Mouse (Mus musculus) spleen, adult 2 months (tissue): Measurements from ENCODE around the gene Tmem156. TPM values are rescaled to one million over a fixed set of nuclear protein-coding genes. Genes with fewer than 3 reads are reported as not detected.
A peak's percentile ranks its signal among the peaks of the same experiment; 100 is the strongest.

Experiments
- DNase-seq, 2 experiments: peaks; one replicate each; pipeline versions ENCODE4 v3.0.0 to v3.0.0-alpha.2; 2012 to 2021; ENCODE audit warnings: low spot score in 2 of 2, low read depth in 1 of 2
- H3K27ac ChIP-seq: fragments of 200-500 bp; 2 replicates; pipeline ENCODE4 v1.5.1; 2012; ENCODE audit warnings: low read length, inconsistent platforms; ENCODE audit not compliant: insufficient read depth
- H3K27me3 ChIP-seq: fragments of 200-500 bp; 2 replicates; pipeline ENCODE4 v1.6.1; 2012; ENCODE audit warnings: mild to moderate bottlenecking, moderate library complexity, low read length, inconsistent platforms; ENCODE audit not compliant: control insufficient read depth, insufficient read depth
- H3K36me3 ChIP-seq: fragments of 200-500 bp; 2 replicates; pipeline ENCODE4 v1.6.1; 2012; ENCODE audit warnings: mild to moderate bottlenecking, low read length, inconsistent platforms; ENCODE audit not compliant: control insufficient read depth, insufficient read depth
- H3K4me1 ChIP-seq: fragments of 200-500 bp; 2 replicates; pipeline ENCODE4 v1.6.1; 2011; ENCODE audit warnings: inconsistent platforms; ENCODE audit not compliant: control insufficient read depth, insufficient read depth, insufficient read length
- H3K4me3 ChIP-seq: fragments of 200-500 bp; 2 replicates; pipeline ENCODE4 v1.5.1; 2011; ENCODE audit warnings: mild to moderate bottlenecking, inconsistent platforms; ENCODE audit not compliant: insufficient read depth, insufficient read length; ENCODE audit errors: extremely low read depth
- CTCF ChIP-seq: fragments of 200-500 bp; IDR thresholded peaks from 2 replicates; pipeline ENCODE4 v1.5.1; 2011; ENCODE audit warnings: mild to moderate bottlenecking, inconsistent platforms; ENCODE audit not compliant: insufficient read depth, insufficient read length, insufficient replicate concordance; ENCODE audit errors: extremely low read depth
- POLR2A ChIP-seq: fragments of 200-500 bp; IDR thresholded peaks from 2 replicates; pipeline ENCODE4 v1.6.1; 2011; ENCODE audit warnings: low read depth, low read length, inconsistent platforms
- WGBS: fragments of 180-500 bp; shearing (Covaris S2); methylation state at CpG from one replicate; pipeline ENCODE4 v1.1.7; 2018; 5-methylcytosine and 5-hydroxymethylcytosine counted together
- polyA plus RNA-seq: library from polyadenylated mRNA; depleted of rRNA; stranded (reverse); fragments of >200 nt; gene quantifications from 2 replicates; pipeline ENCODE4 v1.2.3, GENCODE M21; 2012

Tmem156 gene
- polyA plus RNA-seq, 1 experiment, result 2.9 TPM

GRCm38 (mm10) chr5:65045642-65046370 is 46.1 kb downstream of the Tmem156 start:
- Histone ChIP-seq H3K27ac (no peak overlapping the region), H3K4me3 (no peak overlapping the region), H3K36me3 (no peaks in the 10 kb centered on the region), H3K27me3 (no peaks in the 10 kb centered on the region), H3K4me1 (no peaks in the 10 kb centered on the region)
- DNase-seq, result no peak
- WGBS, result 90% methylated on average over 6 of the region's 6 CpGs
- TF ChIP-seq POLR2A (no peak), CTCF (no peak)

GRCm38 (mm10) chr5:65043407-65043895 is 48.5 kb downstream of the Tmem156 start:
- no peak overlapping the region for H3K27ac ChIP-seq
- H3K4me1 ChIP-seq, result no peaks in the 10 kb centered on the region
- H3K27me3 ChIP-seq, result no peaks in the 10 kb centered on the region
- TF ChIP-seq POLR2A, result no peak
- WGBS, result 89% methylated on average over 11 of the region's 11 CpGs
- H3K36me3 ChIP-seq, result no peaks in the 10 kb centered on the region
- no peak overlapping the region for H3K4me3 ChIP-seq
- no peak for DNase-seq

- Histone ChIP-seq H3K4me1 (no peaks in the 10 kb centered on the region), H3K36me3 (no peaks in the 10 kb centered on the region), H3K27me3 (no peaks in the 10 kb centered on the region), H3K27ac (no peak overlapping the region), H3K4me3 (no peak overlapping the region)
- peak in 1 of 2 experiments; percentile 36 for DNase-seq
- TF ChIP-seq CTCF (peak; percentile 57; the same call in 1 of the 2 replicates), POLR2A (no peak)
- 71% methylated on average over 5 of the region's 5 CpGs for WGBS
Measured at GRCm38 (mm10) chr5:65040463-65040862, 51.5 kb downstream of the Tmem156 start.

GRCm38 (mm10) chr5:65038811-65039571 is 52.9 kb downstream of the Tmem156 start:
- Histone ChIP-seq H3K36me3 (no peaks in the 10 kb centered on the region), H3K4me3 (no peak overlapping the region), H3K27me3 (no peaks in the 10 kb centered on the region), H3K27ac (peak overlapping the region; percentile 40), H3K4me1 (no peaks in the 10 kb centered on the region)
- no peak for DNase-seq
- TF ChIP-seq POLR2A, result no peak
- no peak for TF ChIP-seq CTCF
- WGBS, result 89% methylated on average over 11 of the region's 11 CpGs

GRCm38 (mm10) chr5:65038305-65038704 is 53.6 kb downstream of the Tmem156 start:
- H3K36me3 ChIP-seq, result no peaks in the 10 kb centered on the region
- H3K4me1 ChIP-seq, result no peaks in the 10 kb centered on the region
- no peak for DNase-seq
- no peak overlapping the region for H3K27ac ChIP-seq
- TF ChIP-seq CTCF (no peak), POLR2A (no peak)
- WGBS, result 80% methylated on average over 9 of the region's 9 CpGs
- no peaks in the 10 kb centered on the region for H3K27me3 ChIP-seq
- no peak overlapping the region for H3K4me3 ChIP-seq

- TF ChIP-seq CTCF (no peak), POLR2A (no peak)
- 94% methylated on average over 13 of the region's 13 CpGs for WGBS
- H3K27me3 ChIP-seq, result no peaks in the 10 kb centered on the region
- H3K36me3 ChIP-seq, result no peaks in the 10 kb centered on the region
- no peak for DNase-seq
- no peaks in the 10 kb centered on the region for H3K4me1 ChIP-seq
- no peak overlapping the region for H3K4me3 ChIP-seq
- no peak overlapping the region for H3K27ac ChIP-seq
Measured at GRCm38 (mm10) chr5:65036597-65036996, 55.3 kb downstream of the Tmem156 start.

- TF ChIP-seq CTCF (no peak), POLR2A (no peak)
- no peak for DNase-seq
- H3K27ac ChIP-seq, result no peak overlapping the region
- H3K4me3 ChIP-seq, result no peak overlapping the region
- no peaks in the 10 kb centered on the region for H3K27me3 ChIP-seq
- WGBS, result 92% methylated on average over 9 of the region's 9 CpGs
- peaks cover 10% of the 10 kb centered on the region; the same call in 1 of the 2 replicates for H3K4me1 ChIP-seq
- H3K36me3 ChIP-seq, result no peaks in the 10 kb centered on the region
Measured at GRCm38 (mm10) chr5:65028019-65028418, 63.9 kb downstream of the Tmem156 start.
